Comparison of ENCODE assay signal across 9 mouse cellular contexts in genomic region chr5:28388184-28388583, GRCm38 (mm10).
DNase-seq lines count a peak whose midpoint lies in the region; ATAC-seq and TF ChIP-seq lines count a peak whose summit lies in the region.
"Had no signal": no experiment of that assay in that cellular context is flagged by ENCODE, and none has a peak within 500 bp of the region (broad histone marks: within the 10 kb centered on the region; RNA-seq: fewer than 3 reads in every experiment).

No protein-coding gene starts in this region.

- no peak overlapping the region for H3K27ac ChIP-seq in hindbrain, embryonic 10.5 days
- no peak overlapping the region for H3K27ac ChIP-seq in hindbrain, embryonic 16.5 days (ENCODE audit: low read depth, low read length)
- H3K27ac ChIP-seq in forebrain, postnatal 0 days (ENCODE audit: low read depth, low read length) = no peak overlapping the region
- no peak overlapping the region for H3K27ac ChIP-seq in spleen, adult 2 months (ENCODE audit: insufficient read depth, low read length)

- TF ChIP-seq POLR2A in spleen, adult 2 months (IDR thresholded peaks at IDR 0.05; ENCODE audit: low read depth, low read length) = no peak

- no peak overlapping the region for H3K4me2 ChIP-seq in hindbrain, embryonic 16.5 days (ENCODE audit: low read length)
- no peak overlapping the region for H3K4me2 ChIP-seq in forebrain, postnatal 0 days (ENCODE audit: low read depth)
- H3K4me2 ChIP-seq: limb, embryonic 12.5 days had no signal

- no peak overlapping the region for H3K4me3 ChIP-seq in hindbrain, embryonic 10.5 days
- H3K4me3 ChIP-seq in hindbrain, embryonic 16.5 days (ENCODE audit: low read length) = no peak overlapping the region
- no peak overlapping the region for H3K4me3 ChIP-seq in forebrain, postnatal 0 days (ENCODE audit: low read depth, low read length)
- H3K4me3 ChIP-seq in spleen, adult 2 months (ENCODE audit: extremely low read depth, insufficient read depth, insufficient read length) = no peak overlapping the region
- H3K4me3 ChIP-seq: limb, embryonic 12.5 days had no signal

- no peaks in the 10 kb centered on the region for H3K4me1 ChIP-seq in hindbrain, embryonic 10.5 days (replicated peaks)
- no peaks in the 10 kb centered on the region for H3K4me1 ChIP-seq in hindbrain, embryonic 16.5 days (ENCODE audit: control insufficient read depth, insufficient read depth, low read depth, low read length)
- no peaks in the 10 kb centered on the region for H3K4me1 ChIP-seq in forebrain, postnatal 0 days (ENCODE audit: insufficient read depth)
- H3K4me1 ChIP-seq in spleen, adult 2 months (ENCODE audit: control insufficient read depth, insufficient read depth, insufficient read length) = no peaks in the 10 kb centered on the region
- H3K4me1 ChIP-seq: limb, embryonic 12.5 days had no signal

- no peak overlapping the region for H3K9ac ChIP-seq in hindbrain, embryonic 16.5 days (ENCODE audit: low read depth, low read length)
- no peak overlapping the region for H3K9ac ChIP-seq in forebrain, postnatal 0 days
- H3K9ac ChIP-seq: limb, embryonic 12.5 days had no signal

- peak; percentile 45 for DNase-seq in hindbrain, embryonic 10.5 days (ENCODE audit: low spot score)
- DNase-seq in ES-CJ7 (ENCODE audit: low read depth, low spot score) = peak; percentile 56
- peak; percentile 81 for DNase-seq in forebrain, postnatal 0 days
- peak; percentile 56 to 89 for DNase-seq in kidney, postnatal 36 days
- peak; percentile 59 for DNase-seq in lung, postnatal 25 days (ENCODE audit: low spot score)
- peak; percentile 22 to 65 for DNase-seq in spleen, adult 2 months (ENCODE audit: low read depth in 1 of 2, low spot score in 2 of 2)

- H3K36me3 ChIP-seq in hindbrain, embryonic 10.5 days = peaks cover 76% of the 10 kb centered on the region
- H3K36me3 ChIP-seq in hindbrain, embryonic 16.5 days (ENCODE audit: control insufficient read depth, insufficient read depth, low read length) = peaks cover 31% of the 10 kb centered on the region
- peaks cover 45% of the 10 kb centered on the region for H3K36me3 ChIP-seq in forebrain, postnatal 0 days (ENCODE audit: insufficient read depth)
- peaks cover 40% of the 10 kb centered on the region for H3K36me3 ChIP-seq in spleen, adult 2 months (ENCODE audit: control insufficient read depth, insufficient read depth, low read length)

- peak; percentile 81 for TF ChIP-seq CTCF in forebrain, postnatal 0 days (IDR thresholded peaks at IDR 0.05; ENCODE audit: low read depth)
- TF ChIP-seq CTCF in spleen, adult 2 months (IDR thresholded peaks at IDR 0.05; ENCODE audit: extremely low read depth, insufficient read depth, insufficient read length, insufficient replicate concordance) = 0 out of 2 replicates have a peak, but pooled peaks have one; percentile 23

- H3K9me3 ChIP-seq in hindbrain, embryonic 10.5 days = no peaks in the 10 kb centered on the region
- no peaks in the 10 kb centered on the region for H3K9me3 ChIP-seq in hindbrain, embryonic 16.5 days (ENCODE audit: control insufficient read depth, low read length)
- no peaks in the 10 kb centered on the region for H3K9me3 ChIP-seq in forebrain, postnatal 0 days (ENCODE audit: low read length)
- H3K9me3 ChIP-seq: limb, embryonic 12.5 days had no signal

- no peak; the same call in 1 of the 2 replicates for ATAC-seq in hindbrain, embryonic 16.5 days
- ATAC-seq in cerebellum, adult (ENCODE audit: insufficient number of reproducible peaks, low FRiP score, low TSS enrichment) = 0 out of 2 replicates have a peak, but pooled peaks have one; percentile 40
- ATAC-seq in forebrain, postnatal 0 days = peak; percentile 65; the same call in 1 of the 2 replicates

- H3K27me3 ChIP-seq in hindbrain, embryonic 10.5 days (ENCODE audit: insufficient read depth, poor library complexity, severe bottlenecking) = no peaks in the 10 kb centered on the region
- no peaks in the 10 kb centered on the region for H3K27me3 ChIP-seq in hindbrain, embryonic 16.5 days (replicated peaks; ENCODE audit: control insufficient read depth, insufficient read depth, low read length)
- H3K27me3 ChIP-seq in forebrain, postnatal 0 days (ENCODE audit: insufficient read depth, low read length) = no peaks in the 10 kb centered on the region
- H3K27me3 ChIP-seq in spleen, adult 2 months (ENCODE audit: control insufficient read depth, insufficient read depth, low read length) = no peaks in the 10 kb centered on the region
- H3K27me3 ChIP-seq: limb, embryonic 12.5 days had no signal

- WGBS in hindbrain, embryonic 10.5 days = 62% methylated on average over 3 of the region's 3 CpGs
- 59% methylated on average over 3 of the region's 3 CpGs for WGBS in hindbrain, embryonic 16.5 days
- WGBS in forebrain, postnatal 0 days = 55% methylated on average over 3 of the region's 3 CpGs
- 64% methylated on average over 3 of the region's 3 CpGs for WGBS in spleen, adult 2 months
